Mouse (Mus musculus) E14TG2a.4 (cell line): ENCODE results near the gene Itpkb.

ENCODE experiments used
- CTCF ChIP-seq: conservative IDR thresholded peaks from 2 replicates; pipeline ENCODE4 v1.5.1; 2014; ENCODE audit warnings: low read length
- NANOG ChIP-seq: IDR thresholded peaks from 2 replicates; pipeline ENCODE4 v1.6.1; 2014; ENCODE audit warnings: borderline replicate concordance, low read length, mixed read lengths
- POU5F1 ChIP-seq: IDR thresholded peaks from 2 replicates; pipeline ENCODE4 v1.6.1; 2014; ENCODE audit warnings: low read length, borderline replicate concordance

GRCm38 (mm10) chr1:180370858-180371652, 40.8 kb downstream of the Itpkb start:
- TF ChIP-seq CTCF (no peak), NANOG (no peak), POU5F1 (no peak)
